ENCODE assay signal across 12 mouse cellular contexts in genomic region chr14:62144385-62145030, GRCm38 (mm10).
DNase-seq lines count a peak whose midpoint lies in the region; ATAC-seq lines count a peak whose summit lies in the region.
"Had no signal": no experiment of that assay in that cellular context is flagged by ENCODE, and none has a peak within 500 bp of the region (broad histone marks: within the 10 kb centered on the region; RNA-seq: fewer than 3 reads in every experiment).

No protein-coding gene starts in this region.

- no peak for ATAC-seq in embryonic facial prominence, embryonic 11.5 days (replicated peaks; ENCODE audit: insufficient number of reproducible peaks, low FRiP score, low TSS enrichment, low read depth)
- ATAC-seq: forebrain, embryonic 16.5 days had no signal

- no peak overlapping the region for H3K27ac ChIP-seq in embryonic facial prominence, embryonic 11.5 days (replicated peaks; ENCODE audit: low read depth, low read length)
- H3K27ac ChIP-seq in limb, embryonic 10.5 days: peak overlapping the region; percentile 43; the same call in 1 of the 2 replicates
- H3K27ac ChIP-seq: heart, embryonic 15.5 days had no signal

- H3K4me1 ChIP-seq in embryonic facial prominence, embryonic 11.5 days (ENCODE audit: control insufficient read depth, insufficient read depth, low read length): no peaks in the 10 kb centered on the region
- H3K4me1 ChIP-seq in limb, embryonic 10.5 days: peaks cover 14% of the 10 kb centered on the region
- H3K4me1 ChIP-seq: heart, embryonic 15.5 days had no signal

- peak; percentile 2 for DNase-seq in kidney, adult 9 months
- no peak for DNase-seq in kidney, postnatal 25 days
- peak; percentile 44 for DNase-seq in embryonic facial prominence, embryonic 11.5 days (ENCODE audit: low spot score)
- DNase-seq in gastrocnemius, postnatal 10 days: peak; percentile 23
- DNase-seq in limb, embryonic 10.5 days (ENCODE audit: low spot score): no peak
- DNase-seq in adrenal gland, adult (ENCODE audit: inconsistent age in 2 of 2, low spot score in 1 of 2): no peak
- DNase-seq in heart, adult 18-20 months: no peak
- DNase-seq in adrenal gland, postnatal 14 days: no peak
- DNase-seq: adrenal gland, adult 8-10 months; lung, postnatal 14 days had no signal

- WGBS in embryonic facial prominence, embryonic 11.5 days: 52% methylated on average over 17 of the region's 17 CpGs
- WGBS in limb, embryonic 10.5 days: 75% methylated on average over 17 of the region's 17 CpGs

- H3K9ac ChIP-seq in embryonic facial prominence, embryonic 11.5 days (replicated peaks; ENCODE audit: low read length): no peak overlapping the region
- H3K9ac ChIP-seq: heart, embryonic 15.5 days had no signal

- no peak overlapping the region for H3K4me2 ChIP-seq in embryonic facial prominence, embryonic 11.5 days (ENCODE audit: low read depth, low read length)
- H3K4me2 ChIP-seq: heart, embryonic 15.5 days had no signal

- no peaks in the 10 kb centered on the region for H3K36me3 ChIP-seq in embryonic facial prominence, embryonic 11.5 days (replicated peaks; ENCODE audit: control insufficient read depth, insufficient read depth, low read depth, low read length)
- H3K36me3 ChIP-seq in limb, embryonic 10.5 days: no peaks in the 10 kb centered on the region
- H3K36me3 ChIP-seq: heart, embryonic 15.5 days had no signal

- H3K4me3 ChIP-seq in embryonic facial prominence, embryonic 11.5 days (ENCODE audit: low read depth, low read length): no peak overlapping the region
- H3K4me3 ChIP-seq in limb, embryonic 10.5 days: no peak overlapping the region
- H3K4me3 ChIP-seq: heart, embryonic 15.5 days had no signal

- no peaks in the 10 kb centered on the region for H3K27me3 ChIP-seq in embryonic facial prominence, embryonic 11.5 days (ENCODE audit: control insufficient read depth, insufficient read depth, low read length)
- H3K27me3 ChIP-seq in limb, embryonic 10.5 days (ENCODE audit: low read depth, poor library complexity, severe bottlenecking): no peaks in the 10 kb centered on the region
- H3K27me3 ChIP-seq: heart, embryonic 15.5 days had no signal

- no peaks in the 10 kb centered on the region for H3K9me3 ChIP-seq in embryonic facial prominence, embryonic 11.5 days (replicated peaks; ENCODE audit: control insufficient read depth, low read length)
- H3K9me3 ChIP-seq in limb, embryonic 10.5 days (replicated peaks): no peaks in the 10 kb centered on the region
- H3K9me3 ChIP-seq: heart, embryonic 15.5 days had no signal

Comparison
In these comparisons a context has a peak if more than half of its experiments do, and no peak if none do; other contexts are left out.
1. DNase-seq: peak in kidney, adult 9 months (single experiment), embryonic facial prominence, embryonic 11.5 days (single experiment) and gastrocnemius, postnatal 10 days (single experiment); none in kidney, postnatal 25 days (0 of 2), limb, embryonic 10.5 days (single experiment), adrenal gland, adult (0 of 2), heart, adult 18-20 months (0 of 2) and adrenal gland, postnatal 14 days (single experiment).